8 mouse cellular contexts compared by ENCODE assay signal in genomic region chr11:69672211-69672706, GRCm38 (mm10). TPM values are rescaled to one million over a fixed set of nuclear protein-coding genes. Genes with fewer than 3 reads are reported as not detected.
A peak's percentile ranks its signal among the peaks of the same experiment; 100 is the strongest.
DNase-seq lines count a peak whose midpoint lies in the region; ATAC-seq and TF ChIP-seq lines count a peak whose summit lies in the region.

Eif4a1 (minus strand) TSS chr11:69672423.

- H3K4me2 ChIP-seq in embryonic facial prominence, embryonic 13.5 days, result peak within 1 kb of the TSS; percentile 87
- peak within 1 kb of the TSS; percentile 98 for H3K4me2 ChIP-seq in limb, embryonic 12.5 days
- peak within 1 kb of the TSS; percentile 94 for H3K4me2 ChIP-seq in midbrain, embryonic 15.5 days

- peak within 1 kb of the TSS; percentile 98 for H3K27ac ChIP-seq in embryonic facial prominence, embryonic 13.5 days
- H3K27ac ChIP-seq in kidney, adult 2 months (ENCODE audit: insufficient read depth, low read depth, low read length), result peak within 1 kb of the TSS; percentile 97
- H3K27ac ChIP-seq in limb, embryonic 12.5 days, result peak within 1 kb of the TSS; percentile 97
- peak within 1 kb of the TSS; percentile 98 for H3K27ac ChIP-seq in midbrain, embryonic 15.5 days
- peak within 1 kb of the TSS; percentile 95 for H3K27ac ChIP-seq in spleen, adult 2 months (ENCODE audit: insufficient read depth, low read length)

- no peak for TF ChIP-seq CTCF in kidney, adult 2 months (conservative IDR thresholded peaks at IDR 0.05; ENCODE audit: insufficient read depth, insufficient read length, low read depth, low read length)
- TF ChIP-seq CTCF in spleen, adult 2 months (IDR thresholded peaks at IDR 0.05; ENCODE audit: extremely low read depth, insufficient read depth, insufficient read length, insufficient replicate concordance), result no peak

- no peaks in the 10 kb centered on the region for H3K9me3 ChIP-seq in embryonic facial prominence, embryonic 13.5 days
- H3K9me3 ChIP-seq in limb, embryonic 12.5 days, result no peaks in the 10 kb centered on the region
- H3K9me3 ChIP-seq in midbrain, embryonic 15.5 days, result no peaks in the 10 kb centered on the region

- peaks cover 23% of the 10 kb centered on the region for H3K4me1 ChIP-seq in embryonic facial prominence, embryonic 13.5 days
- peaks cover 5% of the 10 kb centered on the region; the same call in 1 of the 2 replicates for H3K4me1 ChIP-seq in kidney, adult 2 months (ENCODE audit: control insufficient read depth, insufficient read depth, low read length)
- H3K4me1 ChIP-seq in limb, embryonic 12.5 days (replicated peaks), result peaks cover 22% of the 10 kb centered on the region
- peaks cover 34% of the 10 kb centered on the region for H3K4me1 ChIP-seq in midbrain, embryonic 15.5 days
- H3K4me1 ChIP-seq in spleen, adult 2 months (ENCODE audit: control insufficient read depth, insufficient read depth, insufficient read length), result 0 out of 2 replicates have a peak, but pooled peaks cover 7% of the 10 kb centered on the region

- peak; percentile 98 for ATAC-seq in embryonic facial prominence, embryonic 13.5 days (ENCODE audit: insufficient number of reproducible peaks, insufficient read depth, low FRiP score, low TSS enrichment, low read depth)
- peak; percentile 98 for ATAC-seq in limb, embryonic 12.5 days (ENCODE audit: insufficient number of reproducible peaks, insufficient read depth, low FRiP score, low TSS enrichment, low read depth)
- peak; percentile 98 for ATAC-seq in midbrain, embryonic 15.5 days (replicated peaks)

- TF ChIP-seq POLR2A in kidney, adult 2 months (IDR thresholded peaks at IDR 0.05; ENCODE audit: low read depth, low read length), result peak; percentile 92
- peak; percentile 97 for TF ChIP-seq POLR2A in spleen, adult 2 months (IDR thresholded peaks at IDR 0.05; ENCODE audit: low read depth, low read length)

- WGBS in embryonic facial prominence, embryonic 13.5 days, result under 1% methylated on average over 36 of the region's 36 CpGs
- WGBS in kidney, adult 2 months, result under 1% methylated on average over 36 of the region's 36 CpGs
- under 1% methylated on average over 36 of the region's 36 CpGs for WGBS in limb, embryonic 12.5 days
- under 1% methylated on average over 36 of the region's 36 CpGs for WGBS in midbrain, embryonic 15.5 days
- WGBS in spleen, adult 2 months, result under 1% methylated on average over 36 of the region's 36 CpGs

- peak; percentile 100 for DNase-seq in 3134 (ENCODE audit: extremely low read depth, insufficient read length, low spot score)
- DNase-seq in adrenal gland, postnatal 36 days, result peak; percentile 99 to 100
- peak; percentile 100 for DNase-seq in heart, adult 18-20 months
- peak; percentile 100 for DNase-seq in kidney, adult 2 months
- DNase-seq in spleen, adult 2 months (ENCODE audit: low read depth in 1 of 2, low spot score in 2 of 2), result peak; percentile 100

- peak within 1 kb of the TSS; percentile 100 for H3K9ac ChIP-seq in embryonic facial prominence, embryonic 13.5 days
- H3K9ac ChIP-seq in limb, embryonic 12.5 days (replicated peaks), result peak within 1 kb of the TSS; percentile 99
- peak within 1 kb of the TSS; percentile 99 for H3K9ac ChIP-seq in midbrain, embryonic 15.5 days

- H3K27me3 ChIP-seq in embryonic facial prominence, embryonic 13.5 days, result no peaks in the 10 kb centered on the region
- H3K27me3 ChIP-seq in kidney, adult 2 months (replicated peaks; ENCODE audit: control insufficient read depth, insufficient read depth, low read length), result no peaks in the 10 kb centered on the region
- no peaks in the 10 kb centered on the region for H3K27me3 ChIP-seq in limb, embryonic 12.5 days
- H3K27me3 ChIP-seq in midbrain, embryonic 15.5 days (replicated peaks), result no peaks in the 10 kb centered on the region
- no peaks in the 10 kb centered on the region for H3K27me3 ChIP-seq in spleen, adult 2 months (ENCODE audit: control insufficient read depth, insufficient read depth, low read length)

- H3K36me3 ChIP-seq in embryonic facial prominence, embryonic 13.5 days, result peaks cover 77% of the 10 kb centered on the region
- H3K36me3 ChIP-seq in kidney, adult 2 months (ENCODE audit: control insufficient read depth, insufficient read depth, low read length), result peaks cover 8% of the 10 kb centered on the region; the same call in 1 of the 2 replicates
- peaks cover 80% of the 10 kb centered on the region for H3K36me3 ChIP-seq in limb, embryonic 12.5 days
- H3K36me3 ChIP-seq in midbrain, embryonic 15.5 days (replicated peaks), result peaks cover 52% of the 10 kb centered on the region
- peaks cover 39% of the 10 kb centered on the region for H3K36me3 ChIP-seq in spleen, adult 2 months (ENCODE audit: control insufficient read depth, insufficient read depth, low read length)

- peak within 1 kb of the TSS; percentile 100 for H3K4me3 ChIP-seq in embryonic facial prominence, embryonic 13.5 days
- peak within 1 kb of the TSS; percentile 93 for H3K4me3 ChIP-seq in kidney, adult 2 months (ENCODE audit: insufficient read depth, low read depth, low read length)
- peak within 1 kb of the TSS; percentile 100 for H3K4me3 ChIP-seq in limb, embryonic 12.5 days (replicated peaks)
- H3K4me3 ChIP-seq in midbrain, embryonic 15.5 days, result peak within 1 kb of the TSS; percentile 100
- peak within 1 kb of the TSS; percentile 93 for H3K4me3 ChIP-seq in spleen, adult 2 months (ENCODE audit: extremely low read depth, insufficient read depth, insufficient read length)

RNA-seq across cellular contexts. Expression of gene Eif4a1, which starts in this region (rescaled TPM):
- total RNA-seq in adrenal gland, postnatal 36 days (2021), result 100 to 1,000 TPM; 678 to 712 TPM
- polyA plus RNA-seq in embryonic facial prominence, embryonic 13.5 days (2015; fragmentation: Nextera tagmentation; extraction: Ambion mirVana), result 514 and 625 TPM in 2 replicates
- 100 to 1,000 TPM; 185 to 188 TPM for total RNA-seq in heart, adult 18-20 months (2021)
- 200 and 244 TPM in 2 replicates for polyA plus RNA-seq in kidney, adult 2 months (2012; rRNA removed)
- 569 and 701 TPM in 2 replicates for polyA plus RNA-seq in limb, embryonic 12.5 days (2016; fragmentation: Nextera tagmentation; extraction: Ambion mirVana)
- polyA plus RNA-seq in midbrain, embryonic 15.5 days (2015; fragmentation: Nextera tagmentation; extraction: Ambion mirVana), result 460 and 473 TPM in 2 replicates
- 172 and 196 TPM in 2 replicates for polyA plus RNA-seq in spleen, adult 2 months (2012; rRNA removed)

Comparison
In these comparisons a context has a peak if more than half of its experiments do, and no peak if none do; other contexts are left out.
1. Peak in every context shown above with its lines: DNase-seq, ATAC-seq, H3K4me3 ChIP-seq and H3K27ac ChIP-seq.